In genomic region chr5:113855696-113856095, GRCm38 (mm10) we compare ENCODE assay signal across 8 mouse cellular contexts. TPM values are rescaled to one million over a fixed set of nuclear protein-coding genes. Genes with fewer than 3 reads are reported as not detected.
DNase-seq lines count a peak whose midpoint lies in the region; ATAC-seq and TF ChIP-seq lines count a peak whose summit lies in the region.

No protein-coding gene starts in this region.

- H3K9me3 ChIP-seq in lung, embryonic 15.5 days: no peaks in the 10 kb centered on the region
- no peaks in the 10 kb centered on the region for H3K9me3 ChIP-seq in heart, embryonic 11.5 days (replicated peaks; ENCODE audit: control insufficient read depth, low read length)
- no peaks in the 10 kb centered on the region for H3K9me3 ChIP-seq in kidney, postnatal 0 days (replicated peaks; ENCODE audit: low read length)

- no peak for DNase-seq in lung, postnatal 14 days
- DNase-seq in kidney, postnatal 0 days (ENCODE audit: low spot score): no peak
- DNase-seq in retina, embryonic 14.5 days (ENCODE audit: low spot score): peak; percentile 52
- no peak for DNase-seq in cerebellum, adult 11 months
- DNase-seq in urinary bladder, postnatal 14 days (ENCODE audit: low spot score): no peak
- no peak for DNase-seq in ovary, postnatal 14 days (ENCODE audit: low spot score)

- 52% methylated on average over 3 of the region's 3 CpGs for WGBS in lung, embryonic 15.5 days
- WGBS in heart, embryonic 11.5 days (ENCODE audit: insufficient replicate concordance): 38% methylated on average over 3 of the region's 3 CpGs
- 73% methylated on average over 3 of the region's 3 CpGs for WGBS in kidney, postnatal 0 days

- no peak overlapping the region for H3K4me2 ChIP-seq in lung, embryonic 15.5 days
- H3K4me2 ChIP-seq in heart, embryonic 11.5 days: no peak overlapping the region
- no peak overlapping the region for H3K4me2 ChIP-seq in kidney, postnatal 0 days (ENCODE audit: low read length)

- no peak overlapping the region for H3K9ac ChIP-seq in lung, embryonic 15.5 days
- peak overlapping the region; percentile 54 for H3K9ac ChIP-seq in heart, embryonic 11.5 days (ENCODE audit: low read depth, low read length)
- H3K9ac ChIP-seq in kidney, postnatal 0 days (ENCODE audit: low read depth, low read length): 0 out of 2 replicates have a peak overlapping the region, but pooled peaks have one; percentile 8

- H3K36me3 ChIP-seq in lung, embryonic 15.5 days: peaks cover 11% of the 10 kb centered on the region
- peaks cover 3% of the 10 kb centered on the region; the same call in 1 of the 2 replicates for H3K36me3 ChIP-seq in heart, embryonic 11.5 days (ENCODE audit: control insufficient read depth, insufficient read depth, low read length)
- H3K36me3 ChIP-seq in kidney, postnatal 0 days (ENCODE audit: insufficient read depth, low read length): peaks cover 3% of the 10 kb centered on the region; the same call in 1 of the 2 replicates

- peaks cover 40% of the 10 kb centered on the region for H3K4me1 ChIP-seq in lung, embryonic 15.5 days
- peaks cover 66% of the 10 kb centered on the region for H3K4me1 ChIP-seq in heart, embryonic 11.5 days (ENCODE audit: control insufficient read depth, insufficient read depth, low read length)
- 0 out of 2 replicates have a peak, but pooled peaks cover 15% of the 10 kb centered on the region for H3K4me1 ChIP-seq in kidney, postnatal 0 days (replicated peaks; ENCODE audit: insufficient read depth, low read length)

- H3K27me3 ChIP-seq in lung, embryonic 15.5 days: no peaks in the 10 kb centered on the region
- H3K27me3 ChIP-seq in heart, embryonic 11.5 days (ENCODE audit: control insufficient read depth, insufficient read depth, low read length): no peaks in the 10 kb centered on the region
- no peaks in the 10 kb centered on the region for H3K27me3 ChIP-seq in kidney, postnatal 0 days (ENCODE audit: insufficient read depth, low read length)

- no peak overlapping the region for H3K4me3 ChIP-seq in lung, embryonic 15.5 days
- no peak overlapping the region for H3K4me3 ChIP-seq in heart, embryonic 11.5 days (ENCODE audit: low read depth, low read length)
- H3K4me3 ChIP-seq in kidney, postnatal 0 days (replicated peaks; ENCODE audit: low read depth, low read length): no peak overlapping the region

- peak; percentile 28; the same call in 1 of the 2 replicates for ATAC-seq in lung, embryonic 15.5 days (ENCODE audit: borderline replicate concordance, extremely low read depth, low FRiP score, low TSS enrichment)
- ATAC-seq in heart, embryonic 11.5 days (replicated peaks; ENCODE audit: insufficient number of reproducible peaks, low FRiP score, low TSS enrichment): peak; percentile 24; the same call in 1 of the 2 replicates
- ATAC-seq in kidney, postnatal 0 days (replicated peaks; ENCODE audit: low FRiP score, low read depth): no peak; the same call in 1 of the 2 replicates

- no peak for TF ChIP-seq CTCF in kidney, postnatal 0 days (IDR thresholded peaks at IDR 0.05; ENCODE audit: low read depth)

- peak overlapping the region; percentile 20 for H3K27ac ChIP-seq in lung, embryonic 15.5 days
- H3K27ac ChIP-seq in heart, embryonic 11.5 days (ENCODE audit: low read depth, low read length): peak overlapping the region; percentile 72
- H3K27ac ChIP-seq in kidney, postnatal 0 days: peak overlapping the region; percentile 8; the same call in 1 of the 2 replicates

RNA-seq across cellular contexts. Expression of gene Selplg, which starts 23.3 kb away (rescaled TPM):
- polyA plus RNA-seq in lung, embryonic 15.5 days (2015; fragmentation: Nextera tagmentation; extraction: Ambion mirVana): 4.6 and 8.2 TPM in 2 replicates
- polyA plus RNA-seq in heart, embryonic 11.5 days (2014; fragmentation: Nextera tagmentation; extraction: Ambion mirVana): 0.97 and 1.5 TPM in 2 replicates
- polyA plus RNA-seq in kidney, postnatal 0 days (2015; fragmentation: Nextera tagmentation; extraction: Ambion mirVana): 2.1 and 2.4 TPM in 2 replicates

RNA-seq across cellular contexts. Expression of gene Coro1c, which starts 52.9 kb away (rescaled TPM):
- polyA plus RNA-seq in lung, embryonic 15.5 days (2015; fragmentation: Nextera tagmentation; extraction: Ambion mirVana): 143 and 144 TPM in 2 replicates
- 113 and 140 TPM in 2 replicates for polyA plus RNA-seq in heart, embryonic 11.5 days (2014; fragmentation: Nextera tagmentation; extraction: Ambion mirVana)
- polyA plus RNA-seq in kidney, postnatal 0 days (2015; fragmentation: Nextera tagmentation; extraction: Ambion mirVana): 69.5 and 86.7 TPM in 2 replicates

RNA-seq across cellular contexts. Expression of gene Tmem119, which starts 55.4 kb away (rescaled TPM):
- polyA plus RNA-seq in lung, embryonic 15.5 days (2015; fragmentation: Nextera tagmentation; extraction: Ambion mirVana): 47.0 and 48.1 TPM in 2 replicates
- polyA plus RNA-seq in heart, embryonic 11.5 days (2014; fragmentation: Nextera tagmentation; extraction: Ambion mirVana): 11.7 and 12.3 TPM in 2 replicates
- 37.3 and 40.4 TPM in 2 replicates for polyA plus RNA-seq in kidney, postnatal 0 days (2015; fragmentation: Nextera tagmentation; extraction: Ambion mirVana)

Comparison
In these comparisons a context has a peak if more than half of its experiments do, and no peak if none do; other contexts are left out.
1. H3K27ac ChIP-seq: peak in every context shown above with its lines; median percentile 72 in heart, embryonic 11.5 days; 20 in lung, embryonic 15.5 days; 8 in kidney, postnatal 0 days.